Mouse (Mus musculus): ENCODE data around the gene Cdh13. TPM values are rescaled to one million over a fixed set of nuclear protein-coding genes. Genes with fewer than 3 reads are reported as not detected.
A peak's percentile ranks its signal among the peaks of the same experiment; 100 is the strongest.

The Cdh13 gene
- total RNA-seq, 4 experiments from 2014 or later, result 74.1 to 101 (median 94.7) TPM

DNA sequence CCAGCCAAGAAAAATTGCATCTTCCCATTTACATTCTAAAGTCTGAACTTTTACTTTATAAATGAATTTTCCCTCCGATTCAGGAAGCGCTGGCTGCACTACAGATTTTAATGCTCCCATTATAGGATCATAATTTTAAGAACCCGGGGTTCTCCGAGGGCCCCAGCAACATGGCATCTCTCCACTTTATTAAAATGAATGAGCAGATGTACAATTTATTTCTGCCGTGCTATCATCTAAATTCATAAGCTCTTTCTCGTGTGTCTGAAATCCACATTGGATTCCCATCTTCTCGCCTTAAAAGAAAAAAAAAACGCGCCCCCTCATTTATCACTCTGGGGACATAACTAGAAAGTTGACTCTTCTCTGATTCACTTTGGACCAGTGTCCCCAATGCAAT lies 925.0 kb downstream of the Cdh13 start:
- DNase-seq (ENCODE audit: low spot score in 2 of 2), result no peak

DNA sequence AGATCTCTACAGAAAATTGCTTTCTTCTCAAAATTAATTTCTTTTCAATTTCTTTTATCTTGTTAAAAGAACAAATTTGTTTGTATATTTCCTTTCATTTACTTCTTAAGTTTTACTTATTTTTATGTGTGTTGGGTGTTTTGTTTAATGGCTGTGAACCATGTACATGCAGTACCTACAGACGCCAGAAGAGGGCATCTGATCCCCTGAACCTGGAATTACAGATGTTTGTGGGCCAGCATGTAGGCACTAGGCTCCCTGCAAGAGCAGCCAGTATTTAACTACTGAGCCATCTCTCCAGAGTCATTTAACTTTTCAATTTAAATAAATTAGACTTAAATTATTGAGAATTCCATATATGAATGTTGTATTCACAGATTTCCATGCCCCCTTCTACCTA lies 941.0 kb downstream of the Cdh13 start:
- peak; percentile 31 to 47 for DNase-seq (ENCODE audit: low spot score in 2 of 2)

DNA sequence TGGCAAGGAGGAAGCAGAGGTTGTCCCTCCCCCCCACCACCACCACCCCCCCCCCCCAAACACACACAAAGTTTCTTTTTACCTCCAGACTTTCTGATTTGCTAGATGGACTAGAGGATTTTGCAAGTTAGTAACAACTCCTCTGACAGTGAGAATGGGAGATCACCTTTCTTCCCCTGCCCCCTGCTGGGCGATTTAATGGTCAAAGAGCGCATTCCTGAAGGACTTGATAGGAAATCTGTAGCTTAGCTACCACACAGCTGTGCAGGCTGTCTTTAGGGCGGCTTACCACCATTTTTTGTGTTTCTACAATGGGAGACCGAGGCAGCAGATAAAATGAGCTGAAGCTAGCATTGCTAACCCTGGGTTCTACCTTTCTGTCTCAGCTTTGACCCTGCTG lies 961.6 kb downstream of the Cdh13 start:
- DNase-seq (ENCODE audit: low spot score in 2 of 2), result no peak

DNA sequence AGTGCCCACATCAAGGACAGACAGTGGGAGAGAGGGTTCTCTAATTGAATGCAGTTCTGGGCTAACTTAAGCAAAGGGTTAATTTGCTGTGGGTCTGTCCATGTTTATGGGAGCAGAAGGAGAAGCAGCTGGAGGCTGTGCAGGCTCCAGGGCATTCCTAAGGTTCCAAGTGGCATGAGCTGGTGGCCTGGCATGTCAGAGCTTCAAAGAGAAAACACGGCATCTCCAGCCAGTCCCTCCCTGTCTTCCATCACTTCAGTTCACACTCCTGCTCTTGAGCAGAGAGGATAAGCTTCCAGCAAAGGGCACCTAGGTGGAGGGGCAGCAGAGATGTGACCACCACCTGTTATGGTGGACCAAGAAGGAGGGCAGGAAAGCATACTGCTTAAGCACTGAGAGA lies 962.1 kb downstream of the Cdh13 start:
- DNase-seq (ENCODE audit: low spot score in 2 of 2), result no peak

DNA sequence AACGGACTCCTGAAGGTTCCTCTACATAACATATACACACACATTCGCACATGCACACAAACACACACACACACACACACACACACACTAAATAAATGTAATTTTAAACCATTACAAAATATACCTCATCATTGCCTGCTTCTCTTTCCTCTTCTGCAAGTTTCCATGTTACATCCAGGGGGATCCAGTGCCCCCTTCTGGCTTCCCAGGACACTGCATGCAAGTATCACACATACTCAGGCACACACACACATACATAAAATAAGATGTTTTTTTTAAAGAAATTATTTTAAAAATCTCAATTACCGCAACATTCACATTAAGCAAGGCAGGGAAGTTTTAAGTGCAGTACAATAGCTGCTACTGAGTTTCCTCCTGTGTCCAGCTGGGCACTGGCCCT lies 970.8 kb downstream of the Cdh13 start:
- no peak for DNase-seq (ENCODE audit: low spot score in 2 of 2)

DNA sequence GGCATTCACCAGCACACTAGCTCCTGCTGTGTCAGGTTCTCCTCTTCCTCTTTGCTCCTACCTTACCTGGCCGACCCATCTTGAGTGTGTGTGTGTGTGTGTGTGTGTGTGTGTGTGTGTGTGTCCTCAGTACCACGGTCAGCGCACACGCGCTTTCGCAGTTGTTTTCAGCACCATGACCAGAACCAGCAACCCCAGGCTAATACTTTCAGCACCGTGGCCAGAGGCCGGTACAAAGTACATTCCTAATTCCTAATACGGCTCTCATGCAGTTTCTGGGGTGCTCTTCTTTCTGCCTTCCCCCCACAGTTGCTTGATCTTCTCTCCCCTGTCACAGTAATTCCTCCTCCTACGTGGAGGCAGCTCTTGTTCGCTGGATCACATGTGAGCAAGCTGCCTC lies 975.1 kb downstream of the Cdh13 start:
- DNase-seq (ENCODE audit: low spot score in 2 of 2), result no peak

DNA sequence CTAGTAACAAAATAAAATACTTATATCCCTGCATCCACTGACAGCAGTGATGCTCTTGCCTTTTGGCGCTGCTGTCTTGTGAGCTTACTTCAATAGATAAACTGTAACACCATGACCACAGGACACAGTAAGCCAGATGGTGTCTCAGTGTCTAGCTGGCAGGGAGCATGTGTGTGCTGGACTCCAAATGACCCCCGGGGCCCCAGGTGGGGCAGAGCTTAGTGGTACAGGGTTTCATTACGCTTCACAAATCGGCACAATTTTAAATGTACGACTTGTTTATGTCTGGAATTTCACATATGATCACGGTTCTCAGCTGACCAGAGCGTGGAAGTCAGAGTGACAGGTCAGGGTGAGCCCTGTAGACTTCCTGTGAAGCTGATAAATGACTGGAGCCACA lies 980.2 kb downstream of the Cdh13 start:
- no peak for DNase-seq (ENCODE audit: low spot score in 2 of 2)

DNA sequence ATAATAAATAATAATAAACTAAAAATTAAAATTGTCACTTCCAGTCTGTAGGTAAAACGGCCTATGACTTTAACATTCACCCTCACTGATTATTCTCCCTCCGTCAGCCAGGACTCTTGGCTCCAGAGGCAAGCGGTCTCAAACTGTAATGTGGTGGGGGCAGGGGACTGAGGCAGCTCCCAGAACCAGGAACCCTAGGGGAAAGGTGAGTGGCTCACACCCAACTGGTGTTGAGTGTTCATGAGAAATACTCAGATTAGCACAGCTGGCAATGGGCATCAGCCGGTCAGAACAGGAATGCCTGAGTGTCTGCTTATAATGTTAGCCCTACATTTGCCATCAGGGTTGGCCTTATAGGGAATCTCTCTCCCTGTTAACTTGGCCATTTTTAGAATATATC lies 982.8 kb downstream of the Cdh13 start:
- no peak for DNase-seq (ENCODE audit: low spot score in 2 of 2)

DNA sequence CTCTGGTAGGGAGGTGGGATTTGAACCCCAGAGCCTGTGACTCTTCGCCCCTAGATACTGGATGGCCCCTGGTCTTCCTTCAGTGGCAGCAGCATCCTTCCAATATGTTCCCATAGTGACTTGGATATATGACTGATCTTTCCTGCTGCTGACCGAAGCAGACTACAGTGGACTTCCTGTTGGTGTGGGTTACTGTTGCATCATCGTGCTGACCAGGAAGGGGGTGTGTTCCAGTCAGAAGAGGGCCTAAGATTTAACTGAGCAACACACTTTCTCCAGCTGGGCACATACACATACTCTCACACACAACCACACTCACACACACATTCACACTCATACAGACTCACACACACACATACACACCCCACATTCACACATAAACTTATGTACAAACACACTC lies 986.0 kb downstream of the Cdh13 start:
- DNase-seq (ENCODE audit: low spot score in 2 of 2), result no peak

DNA sequence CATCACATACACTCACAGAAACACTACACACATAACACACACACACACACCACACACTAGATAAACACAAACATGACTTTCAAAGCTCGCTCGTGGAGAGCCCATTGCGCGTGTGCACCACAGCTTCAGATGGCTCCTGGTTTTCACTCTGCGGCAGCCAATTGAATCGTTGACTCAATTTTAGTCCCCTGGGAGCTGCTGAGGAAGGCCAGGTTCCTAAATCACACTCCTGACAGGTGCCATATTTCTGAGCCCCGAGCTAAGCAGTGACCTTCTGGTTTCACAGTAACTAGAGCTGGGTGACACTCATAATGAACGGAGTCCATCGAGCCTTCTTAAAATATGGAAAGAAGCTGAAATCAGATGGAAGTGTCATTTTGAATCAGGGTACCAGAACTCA lies 986.8 kb downstream of the Cdh13 start:
- peak in 1 of 2 experiments; percentile 51 for DNase-seq (ENCODE audit: low spot score in 2 of 2)

DNA sequence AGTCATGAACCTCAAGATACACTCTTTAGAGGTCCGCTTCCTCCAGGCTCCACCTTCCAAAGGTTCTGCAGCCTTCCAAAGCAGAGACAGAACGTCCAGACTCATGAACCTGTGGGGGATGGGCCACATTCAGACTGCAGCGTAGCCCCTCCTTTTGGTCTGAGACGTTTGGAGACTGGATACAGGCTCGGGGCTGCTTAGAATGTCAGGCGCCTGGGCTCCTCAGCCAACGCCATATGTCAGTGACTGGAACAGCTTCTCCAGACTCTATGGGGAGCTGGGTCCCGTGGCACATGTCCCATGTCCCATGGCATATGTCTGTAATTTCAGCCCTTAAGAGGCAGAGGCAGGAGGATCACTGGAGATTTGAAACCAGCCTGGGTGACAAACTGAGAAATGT lies 989.4 kb downstream of the Cdh13 start:
- DNase-seq (ENCODE audit: low spot score in 2 of 2), result no peak

DNA sequence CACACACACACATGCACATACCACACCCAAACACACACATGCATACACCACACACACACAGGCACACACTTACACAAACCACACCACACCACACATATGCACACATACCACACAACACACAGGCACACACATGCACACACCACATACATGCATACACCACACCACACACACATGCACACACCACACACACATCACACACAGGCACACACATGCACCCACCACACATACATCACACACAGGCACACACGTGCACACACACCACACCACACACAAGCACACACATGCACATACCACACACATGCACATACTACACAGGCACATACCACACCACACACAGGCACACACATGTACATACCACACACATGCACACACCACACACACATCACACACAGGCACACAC lies 991.9 kb downstream of the Cdh13 start:
- no peak for DNase-seq (ENCODE audit: low spot score in 2 of 2)

DNA sequence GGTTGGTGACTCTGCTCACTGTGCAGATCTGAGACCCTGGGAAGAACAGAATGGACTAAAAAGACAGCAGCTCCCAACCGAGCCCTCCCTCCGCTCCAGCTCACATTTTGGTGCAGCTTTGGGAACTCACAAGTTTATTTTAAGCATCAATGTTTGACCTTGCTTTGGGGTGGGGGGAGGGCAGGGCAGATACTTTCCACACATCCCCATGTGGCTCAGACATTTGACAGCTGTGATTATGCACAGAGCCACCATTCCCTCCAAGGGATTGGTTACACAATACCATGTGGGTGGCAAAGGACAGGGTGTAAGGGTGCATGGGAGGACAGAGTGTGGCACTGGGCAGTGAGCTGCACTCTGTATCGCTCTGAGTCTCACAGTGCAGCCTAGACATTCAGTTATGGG lies 993.5 kb downstream of the Cdh13 start:
- peak in 1 of 2 experiments; percentile 42 for DNase-seq (ENCODE audit: low spot score in 2 of 2)

DNA sequence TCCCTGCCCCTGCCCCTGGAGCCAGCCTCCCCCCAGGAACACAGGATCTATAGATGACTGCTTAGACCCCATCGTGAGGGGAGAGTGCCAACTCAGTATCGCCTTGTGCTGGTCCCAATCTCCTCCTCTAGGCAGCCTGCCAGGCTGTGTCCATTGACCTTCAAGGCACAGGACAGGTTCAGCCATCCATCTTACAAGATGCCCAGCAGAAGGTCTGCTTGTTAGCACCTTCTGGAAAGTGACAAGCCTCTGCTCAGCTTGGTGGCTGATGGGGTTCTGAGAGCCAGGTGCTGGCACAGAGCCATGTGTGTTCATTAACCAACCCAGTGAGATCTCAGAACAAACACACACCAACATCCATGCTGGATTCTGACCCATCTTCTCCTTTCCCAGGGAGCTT lies 998.2 kb downstream of the Cdh13 start:
- no peak for DNase-seq (ENCODE audit: low spot score in 2 of 2)

DNA sequence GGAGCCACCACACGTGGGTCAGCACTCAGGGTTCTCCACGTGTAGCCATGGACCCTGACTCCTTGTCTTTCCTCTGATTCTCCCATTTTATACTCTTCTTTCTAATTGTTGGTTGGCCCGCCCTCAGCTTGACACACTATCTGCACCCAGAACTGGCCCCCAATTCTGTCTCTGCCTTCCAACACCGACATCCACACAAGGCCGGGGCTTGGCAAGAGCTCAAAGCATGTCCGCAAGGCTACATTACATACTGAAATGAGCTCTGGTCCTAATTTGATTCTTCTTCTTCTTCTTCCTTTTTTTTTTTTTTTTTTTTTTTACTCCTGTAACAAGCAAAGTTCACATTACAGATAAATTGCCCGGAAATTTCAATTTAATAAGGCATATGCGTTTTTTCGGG lies 1001.0 kb downstream of the Cdh13 start:
- DNase-seq (ENCODE audit: low spot score in 2 of 2), result no peak

DNA sequence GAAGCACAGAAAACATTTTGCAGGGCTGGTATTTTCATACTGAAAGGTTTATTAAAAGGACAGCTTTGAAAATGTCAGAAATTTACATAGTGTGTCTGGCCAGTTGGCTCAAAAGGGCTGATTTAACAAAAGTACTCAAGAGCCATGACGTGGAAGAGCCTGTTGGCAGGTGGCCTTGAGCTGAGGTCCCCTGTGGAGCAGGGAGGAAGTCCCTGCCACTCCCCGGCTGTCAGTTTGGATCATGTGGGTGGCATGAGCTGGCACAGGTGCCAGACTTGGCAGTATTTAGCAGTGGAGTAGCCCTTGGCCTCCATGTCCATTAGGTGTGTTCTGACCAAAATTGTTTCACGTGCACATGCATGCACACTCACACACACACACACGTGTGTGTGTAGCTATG lies 1001.4 kb downstream of the Cdh13 start:
- peak in 1 of 2 experiments; percentile 26 for DNase-seq (ENCODE audit: low spot score in 2 of 2)

DNA sequence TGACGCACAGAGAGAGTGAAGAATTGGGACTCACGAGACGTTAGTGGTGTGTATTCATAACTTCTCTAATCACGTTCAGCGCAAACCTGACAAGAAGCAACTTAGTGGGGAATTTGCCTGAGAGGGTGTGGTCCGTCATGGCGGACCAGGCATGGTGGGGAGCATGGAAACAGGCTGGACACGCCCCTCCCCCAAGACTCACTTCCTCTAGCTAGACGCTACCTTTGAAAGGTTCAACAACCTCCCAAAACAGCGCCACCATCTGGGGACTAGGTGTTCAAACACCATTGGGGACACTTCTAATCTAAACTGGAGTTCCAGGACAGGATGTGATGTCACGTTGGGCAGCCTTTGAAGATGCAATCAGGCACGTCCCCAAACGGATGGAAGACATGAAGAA lies 1011.9 kb downstream of the Cdh13 start:
- no peak for DNase-seq (ENCODE audit: low spot score in 2 of 2)

DNA sequence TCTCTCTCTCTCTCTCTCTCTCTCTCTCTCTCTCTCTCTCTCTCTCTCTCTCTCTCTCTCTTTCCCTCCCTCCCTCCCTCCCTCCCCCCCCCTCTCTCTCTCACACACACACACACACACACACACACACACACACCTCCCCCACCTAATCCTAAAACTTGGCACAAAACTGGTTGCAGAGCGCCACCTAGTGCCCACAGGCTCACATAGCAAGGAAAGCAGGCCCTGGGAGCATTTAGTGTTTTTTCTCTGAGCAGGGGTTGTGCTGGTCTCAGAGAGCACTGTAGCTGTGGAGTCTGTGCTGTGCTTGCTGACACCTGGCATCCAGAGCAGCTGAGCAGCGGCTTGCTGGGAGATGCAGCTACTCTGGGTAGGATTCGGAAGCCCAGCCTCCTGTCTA lies 1014.2 kb downstream of the Cdh13 start:
- DNase-seq (ENCODE audit: low spot score in 2 of 2), result peak in 1 of 2 experiments; percentile 17

DNA sequence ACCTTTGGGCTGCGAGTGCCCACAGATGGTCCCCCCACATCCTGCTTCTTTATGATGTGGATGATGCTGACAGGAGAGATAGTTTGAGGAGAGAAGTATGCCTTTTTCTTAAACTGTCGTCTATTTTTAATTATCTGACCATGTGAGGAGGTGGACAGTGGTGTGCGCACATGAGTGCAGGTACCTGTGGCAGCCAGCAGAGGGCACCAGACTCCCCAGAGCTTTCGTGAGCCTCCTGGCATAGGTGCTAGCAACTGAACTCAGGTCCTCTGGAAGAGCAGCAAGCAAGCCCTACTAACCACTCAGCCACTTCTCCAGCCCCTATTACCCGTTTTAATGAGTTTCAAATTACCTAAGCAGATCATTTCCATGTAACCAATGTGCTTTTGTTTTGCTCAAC lies 1016.8 kb downstream of the Cdh13 start:
- DNase-seq (ENCODE audit: low spot score in 2 of 2), result no peak

DNA sequence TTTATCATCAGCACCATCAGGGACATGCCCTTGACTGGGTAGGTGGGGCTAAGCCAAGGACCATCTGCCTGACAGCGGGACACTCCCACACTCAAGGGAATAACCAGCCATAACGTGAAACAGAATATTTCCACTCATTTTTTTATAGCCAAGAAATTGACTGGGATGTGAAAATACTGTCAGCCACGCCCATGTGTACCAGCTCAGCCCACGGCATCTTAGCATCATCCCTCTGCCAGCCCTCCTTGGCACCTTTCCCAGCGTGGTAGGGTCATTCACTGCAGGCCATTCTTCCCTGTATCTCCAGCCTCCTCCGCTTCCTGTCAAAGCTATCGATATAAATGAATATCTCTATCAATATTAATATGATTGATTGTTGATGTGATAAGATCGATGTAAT lies 1020.7 kb downstream of the Cdh13 start:
- no peak for DNase-seq (ENCODE audit: low spot score in 2 of 2)

DNA sequence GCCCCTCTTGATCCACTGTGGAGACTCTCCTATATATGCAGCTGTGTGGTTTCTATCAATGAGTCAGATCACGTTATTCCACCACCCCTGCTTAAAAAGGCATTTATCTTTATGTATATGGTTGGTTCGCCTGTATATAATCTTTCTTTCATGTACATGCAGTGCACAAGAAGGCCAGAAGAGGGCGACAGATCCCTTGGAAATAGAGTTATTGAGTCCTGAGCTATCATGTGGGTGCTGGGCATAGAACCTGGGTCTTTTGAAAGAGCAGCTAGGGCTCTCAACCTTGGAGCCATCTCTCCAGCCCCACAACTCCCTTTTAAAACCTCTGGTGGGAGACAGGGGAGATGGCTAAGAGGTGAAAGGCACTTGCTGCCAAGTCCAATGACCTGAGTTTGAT lies 1027.9 kb downstream of the Cdh13 start:
- no peak for DNase-seq (ENCODE audit: low spot score in 2 of 2)

DNA sequence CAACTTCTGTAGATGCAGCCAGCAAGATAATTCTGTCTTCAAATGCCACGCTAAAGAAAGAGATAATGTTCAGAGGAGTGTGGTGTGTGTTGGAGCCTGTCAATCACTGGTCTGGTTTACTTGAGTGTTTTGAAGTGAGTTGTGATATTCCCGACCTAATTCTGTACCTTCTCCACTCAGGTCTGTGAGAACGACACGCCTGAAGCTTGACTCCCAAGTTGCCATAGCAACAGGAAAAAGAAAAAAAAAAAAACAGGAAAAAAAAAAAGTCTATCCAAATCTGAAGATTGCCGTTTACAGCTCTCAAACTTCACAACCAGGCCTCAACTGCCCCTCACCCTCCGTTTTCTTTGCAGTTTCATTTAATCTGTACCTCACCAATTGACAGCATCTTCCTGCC lies 1039.7 kb downstream of the Cdh13 start:
- DNase-seq (ENCODE audit: low spot score in 2 of 2), result no peak

DNA sequence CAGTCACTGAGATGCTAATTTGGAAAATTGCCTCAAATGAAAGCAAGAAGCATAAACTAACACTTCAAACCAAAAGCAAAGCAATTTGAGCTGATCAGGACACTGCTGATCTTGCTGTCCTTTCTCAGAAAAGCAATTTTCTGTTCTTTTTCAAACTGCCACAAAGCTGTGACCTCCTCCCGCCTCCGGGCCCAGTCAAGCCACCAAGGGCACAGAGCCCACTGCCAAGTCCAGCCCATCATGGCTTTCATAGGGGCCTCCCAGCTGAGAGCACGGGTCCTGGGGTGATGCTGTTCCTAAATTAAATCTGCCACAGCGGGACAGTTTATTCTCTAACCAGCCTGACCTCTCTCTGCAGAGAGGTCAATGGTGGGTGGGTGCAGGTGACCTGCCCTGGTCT lies 1056.0 kb downstream of the Cdh13 start:
- no peak for DNase-seq (ENCODE audit: low spot score in 2 of 2)

DNA sequence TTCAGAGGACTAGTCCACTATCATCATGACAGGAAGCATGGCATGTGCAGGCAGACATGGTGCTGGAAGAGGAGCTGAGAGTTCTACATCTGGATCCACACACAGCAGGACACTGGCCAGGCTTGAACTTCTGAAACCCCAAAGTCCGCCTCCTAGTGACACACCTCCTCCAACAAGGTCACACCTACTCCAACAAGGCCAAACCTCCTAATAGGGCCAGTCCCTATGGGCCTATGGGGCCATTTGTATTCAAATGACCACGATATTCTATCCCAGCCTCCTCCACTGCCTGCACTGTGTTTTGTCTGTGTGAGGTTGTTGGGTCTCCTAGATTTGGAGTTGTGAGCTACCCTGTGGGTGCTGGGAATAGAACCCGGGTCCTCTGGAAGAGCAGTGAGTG lies 1060.1 kb downstream of the Cdh13 start:
- DNase-seq (ENCODE audit: low spot score in 2 of 2), result no peak

All from gastrocnemius, adult 8-10 months (tissue).